ENCODE assay signal across 9 mouse cellular contexts in genomic region chr7:114115961-114116360, GRCm38 (mm10). TPM values are rescaled to one million over a fixed set of nuclear protein-coding genes. Genes with fewer than 3 reads are reported as not detected.
DNase-seq lines count a peak whose midpoint lies in the region; ATAC-seq and TF ChIP-seq lines count a peak whose summit lies in the region.
"Had no signal": no experiment of that assay in that cellular context is flagged by ENCODE, and none has a peak within 500 bp of the region (broad histone marks: within the 10 kb centered on the region; RNA-seq: fewer than 3 reads in every experiment).

No protein-coding gene starts in this region.

- H3K9me3 ChIP-seq in embryonic facial prominence, embryonic 15.5 days (replicated peaks), result no peaks in the 10 kb centered on the region
- H3K9me3 ChIP-seq in limb, embryonic 10.5 days (replicated peaks), result no peaks in the 10 kb centered on the region

- no peak for DNase-seq in left cerebral cortex, adult 2 months (ENCODE audit: extremely low spot score in 1 of 2, low spot score in 2 of 2)
- DNase-seq in left cerebral cortex, postnatal 4 days, result no peak
- DNase-seq in limb, embryonic 10.5 days (ENCODE audit: low spot score), result no peak
- no peak for DNase-seq in left cerebral cortex, adult 11 months (ENCODE audit: low spot score)
- no peak for DNase-seq in adrenal gland, postnatal 4 days (ENCODE audit: low spot score in 2 of 2)
- no peak for DNase-seq in gastrocnemius, adult 8-10 months (ENCODE audit: low spot score in 2 of 2)
- DNase-seq: kidney, postnatal 4 days had no signal

- peak overlapping the region; percentile 88 for H3K4me2 ChIP-seq in embryonic facial prominence, embryonic 15.5 days (replicated peaks)

- no peak for ATAC-seq in embryonic facial prominence, embryonic 15.5 days (ENCODE audit: insufficient number of reproducible peaks, low FRiP score, low TSS enrichment, low read depth)

- intact Hi-C loops in left cerebral cortex, adult 2 months (cut with DNase I), result loop anchor here (5.0 kb wide), 3 partner anchors 49 to 96 kb away; no protein-coding TSS in a partner anchor
- intact Hi-C loops in left cerebral cortex, postnatal 4 days (cut with DNase I), result loop anchor here (10.0 kb wide), 1 partner anchor 51 kb away; no protein-coding TSS in a partner anchor

- H3K9ac ChIP-seq in embryonic facial prominence, embryonic 15.5 days, result no peak overlapping the region

- H3K27ac ChIP-seq in left cerebral cortex, adult 2 months, result no peak overlapping the region
- H3K27ac ChIP-seq in embryonic facial prominence, embryonic 15.5 days (replicated peaks), result no peak overlapping the region
- H3K27ac ChIP-seq in limb, embryonic 10.5 days, result no peak overlapping the region
- no peak overlapping the region for H3K27ac ChIP-seq in small intestine, adult 2 months (ENCODE audit: insufficient read depth, low read depth, low read length)

- 24% methylated on average over 9 of the region's 9 CpGs for WGBS in embryonic facial prominence, embryonic 15.5 days
- 22% methylated on average over 9 of the region's 9 CpGs for WGBS in limb, embryonic 10.5 days
- WGBS in small intestine, adult 2 months, result 18% methylated on average over 9 of the region's 9 CpGs

- no peaks in the 10 kb centered on the region for H3K27me3 ChIP-seq in embryonic facial prominence, embryonic 15.5 days
- H3K27me3 ChIP-seq in limb, embryonic 10.5 days (ENCODE audit: low read depth, poor library complexity, severe bottlenecking), result 0 out of 2 replicates have a peak, but pooled peaks cover 8% of the 10 kb centered on the region
- H3K27me3 ChIP-seq in small intestine, adult 2 months (ENCODE audit: control insufficient read depth, insufficient read depth, low read length), result no peaks in the 10 kb centered on the region

- peaks cover 4% of the 10 kb centered on the region; the same call in 1 of the 2 replicates for H3K4me1 ChIP-seq in embryonic facial prominence, embryonic 15.5 days
- H3K4me1 ChIP-seq in limb, embryonic 10.5 days, result peaks cover 22% of the 10 kb centered on the region
- H3K4me1 ChIP-seq in small intestine, adult 2 months (ENCODE audit: control insufficient read depth, insufficient read depth, insufficient read length, low read length), result peaks cover 28% of the 10 kb centered on the region; the same call in 1 of the 2 replicates

- no peaks in the 10 kb centered on the region for H3K36me3 ChIP-seq in embryonic facial prominence, embryonic 15.5 days
- 0 out of 2 replicates have a peak, but pooled peaks cover 2% of the 10 kb centered on the region for H3K36me3 ChIP-seq in limb, embryonic 10.5 days
- H3K36me3 ChIP-seq in small intestine, adult 2 months (ENCODE audit: control insufficient read depth, insufficient read depth, low read length), result no peaks in the 10 kb centered on the region

- H3K4me3 ChIP-seq in left cerebral cortex, adult 2 months, result peak overlapping the region; percentile 86
- H3K4me3 ChIP-seq in embryonic facial prominence, embryonic 15.5 days (replicated peaks), result peak overlapping the region; percentile 86
- peak overlapping the region; percentile 90 for H3K4me3 ChIP-seq in limb, embryonic 10.5 days
- peak overlapping the region; percentile 43 for H3K4me3 ChIP-seq in small intestine, adult 2 months (ENCODE audit: low read depth, low read length)

- TF ChIP-seq POLR2A in small intestine, adult 2 months (IDR thresholded peaks at IDR 0.05; ENCODE audit: low read depth, low read length), result no peak

- TF ChIP-seq CTCF in left cerebral cortex, adult 2 months (IDR thresholded peaks at IDR 0.05), result no peak
- TF ChIP-seq CTCF in small intestine, adult 2 months (IDR thresholded peaks at IDR 0.05; ENCODE audit: extremely low read depth, insufficient read length, insufficient replicate concordance, low read depth, low read length), result no peak

RNA-seq across cellular contexts. Expression of gene Rras2, which starts 1.6 kb away (rescaled TPM):
- 10 to 100 TPM; 16.4 to 20.8 TPM for total RNA-seq in left cerebral cortex, adult 2 months (2021)
- total RNA-seq in left cerebral cortex, postnatal 4 days (2021), result 10 to 100 TPM; 71.3 to 74.0 TPM
- polyA plus RNA-seq in embryonic facial prominence, embryonic 15.5 days (2015; fragmentation: Nextera tagmentation; extraction: Ambion mirVana), result 20.0 and 22.7 TPM in 2 replicates
- polyA plus RNA-seq in limb, embryonic 10.5 days (2016; fragmentation: Nextera tagmentation; extraction: Ambion mirVana), result 22.3 and 26.2 TPM in 2 replicates
- 16.0 and 21.3 TPM in 2 replicates for polyA plus RNA-seq in small intestine, adult 2 months (2012; rRNA removed)
- total RNA-seq in adrenal gland, postnatal 4 days (2021), result 10 to 100 TPM; 33.5 to 34.8 TPM
- total RNA-seq in gastrocnemius, adult 8-10 months (2022), result 10 to 100 TPM; 12.4 to 15.0 (median 13.6) TPM
